Mouse (Mus musculus) left cerebral cortex, postnatal 4 days (tissue): ENCODE results near the gene Hdac2. TPM values are rescaled to one million over a fixed set of nuclear protein-coding genes. Genes with fewer than 3 reads are reported as not detected.

Experiments
- DNase-seq: peaks from one replicate; pipeline ENCODE4 v3.0.0-alpha.2; 2022
- intact Hi-C: fragments of 180-260 bp; cut with DNase I; formaldehyde crosslinking; loops from one replicate; pipeline ENCODE4 v1.15.1; 2025
- total RNA-seq, 2 experiments: library from RNA; stranded (reverse); gene quantifications; 2 replicates each; pipeline ENCODE4 v1.2.3; 2021

The Hdac2 gene
- 100 to 1,000 TPM; 205 to 222 TPM for total RNA-seq

GRCm38 (mm10) chr10:36974086-36974675 lies at the start of gene Hdac2:
Gene Hdac2 (plus strand): TSS chr10:36974544.
- intact Hi-C loops, result no loop called here
- peak; percentile 91 for DNase-seq

GRCm38 (mm10) chr10:36928212-36928611 lies 46.1 kb upstream of the Hdac2 start:
- no peak for DNase-seq
- intact Hi-C loops, result no loop called here

- intact Hi-C loops, result no loop called here
- no peak for DNase-seq
Observed at GRCm38 (mm10) chr10:36935863-36936262, 38.5 kb upstream of the Hdac2 start.

DNA sequence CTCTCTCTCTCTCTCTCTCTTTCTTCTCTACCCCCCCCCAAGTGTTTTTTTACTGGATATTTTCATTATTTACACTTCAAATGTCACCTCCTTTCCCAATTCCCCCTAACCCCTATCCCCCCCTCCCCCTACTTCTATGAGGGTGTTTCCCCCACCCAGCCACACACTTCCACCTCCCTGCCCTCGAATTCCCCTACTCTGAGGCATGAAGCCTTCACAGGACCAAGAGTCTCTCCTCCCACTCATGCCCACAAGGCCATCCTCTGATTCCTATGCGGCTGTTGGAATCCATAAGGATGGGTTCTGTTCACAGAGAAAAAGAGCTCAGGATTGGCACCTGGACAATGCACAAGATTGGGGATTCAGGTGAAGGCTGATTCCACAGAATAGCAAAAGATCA lies 38.1 kb upstream of the Hdac2 start:
- DNase-seq, result no peak
- intact Hi-C loops, result no loop called here

GRCm38 (mm10) chr10:36951742-36952141 lies 22.6 kb upstream of the Hdac2 start:
- intact Hi-C loops, result no loop called here
- DNase-seq, result no peak

- intact Hi-C loops, result no loop called here
- no peak for DNase-seq
Observed at GRCm38 (mm10) chr10:36952622-36953021, 21.7 kb upstream of the Hdac2 start.

DNA sequence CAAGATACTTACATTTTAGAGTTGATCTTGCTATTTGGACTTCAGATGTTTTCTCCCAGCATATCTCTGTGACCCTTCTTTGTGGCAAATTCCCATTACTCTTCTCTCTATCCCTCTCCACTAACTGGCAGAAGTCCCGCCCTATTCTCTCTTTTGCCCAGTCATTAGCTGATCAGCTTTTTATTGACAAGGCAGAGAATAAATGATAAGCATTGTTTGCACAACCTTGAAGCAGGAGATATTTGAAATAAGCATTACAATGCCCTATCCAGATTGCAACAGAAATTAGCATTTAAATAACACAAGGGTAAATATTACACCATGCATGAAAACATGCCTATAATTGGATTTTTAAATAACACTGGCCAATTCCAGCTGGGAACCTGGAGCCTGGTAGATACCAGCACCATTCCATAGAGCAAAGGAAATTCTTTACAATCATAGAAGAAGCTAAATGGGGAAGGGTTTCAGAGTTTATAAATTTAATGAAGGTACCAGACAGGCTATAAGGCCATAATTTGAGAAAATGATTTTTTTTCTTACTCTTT lies 14.7 kb upstream of the Hdac2 start:
- no peak for DNase-seq
- intact Hi-C loops, result no loop called here

- DNase-seq, result no peak
- intact Hi-C loops, result no loop called here
Observed at GRCm38 (mm10) chr10:36964406-36964805, 9.9 kb upstream of the Hdac2 start.

DNA sequence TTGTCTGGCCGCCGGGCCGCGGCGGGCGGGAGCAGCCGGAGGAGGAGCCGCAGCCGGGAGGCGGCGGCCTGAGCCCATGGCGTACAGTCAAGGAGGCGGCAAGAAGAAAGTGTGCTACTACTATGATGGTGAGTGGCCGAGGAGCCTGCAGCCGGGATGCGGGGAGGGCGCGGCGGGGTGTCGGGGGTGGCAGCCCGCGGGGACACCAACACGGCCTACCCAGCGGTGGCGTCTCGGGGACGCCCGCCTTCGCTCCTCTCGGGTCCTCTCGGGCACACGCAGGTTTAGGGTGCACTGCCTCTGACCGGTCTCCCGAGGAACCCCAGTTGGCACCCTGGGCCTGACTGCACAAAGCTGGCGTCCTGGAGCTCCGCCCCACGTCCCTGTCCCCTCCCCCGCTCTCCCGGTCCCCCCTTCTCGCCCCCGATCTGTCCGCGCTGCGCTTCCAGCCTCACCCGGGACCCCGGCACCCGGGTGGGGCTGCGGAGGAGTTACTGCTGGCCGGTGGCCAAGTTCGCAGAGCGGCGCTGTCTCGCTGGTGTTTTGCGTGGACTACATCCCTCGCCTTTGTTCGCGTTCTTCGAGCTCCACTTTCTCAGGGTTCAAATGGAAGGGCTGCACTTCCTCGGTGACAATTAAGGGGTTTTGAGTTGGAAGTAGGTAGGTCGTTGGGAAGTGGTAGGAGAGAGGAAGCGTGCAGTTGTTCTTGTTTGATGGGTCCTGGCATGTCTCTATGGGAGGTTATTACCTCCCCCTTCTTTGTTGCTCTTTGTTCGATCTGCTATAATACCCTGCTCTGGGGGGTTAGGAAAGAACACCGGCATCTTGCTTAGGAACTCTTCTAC lies 554 bp downstream of the Hdac2 start:
- DNase-seq, result peak; percentile 77
- intact Hi-C loops, result no loop called here

- intact Hi-C loops, result no loop called here
- DNase-seq, result no peak
Observed at GRCm38 (mm10) chr10:36981866-36982265, 7.5 kb downstream of the Hdac2 start.

DNA sequence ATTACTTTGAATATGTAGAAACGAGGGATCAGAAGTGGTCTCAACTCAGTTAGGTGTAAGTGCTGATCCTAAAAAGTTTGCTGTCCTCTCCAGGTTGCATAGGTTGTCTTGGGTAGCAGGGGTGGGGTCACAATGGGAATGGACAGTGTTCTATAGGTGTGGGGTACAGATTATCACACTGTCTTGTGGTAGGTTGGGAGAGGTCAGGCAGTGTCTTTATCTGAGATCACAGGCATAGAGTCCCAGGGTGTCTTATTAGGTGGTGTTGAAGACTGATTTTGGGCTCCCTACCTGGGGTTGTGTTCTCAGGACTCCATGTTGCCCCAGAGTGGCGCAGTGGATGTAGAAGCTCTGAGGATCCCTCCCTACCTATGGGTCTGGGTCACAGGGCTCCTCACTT lies 17.8 kb downstream of the Hdac2 start:
- DNase-seq, result no peak
- intact Hi-C loops, result no loop called here

DNA sequence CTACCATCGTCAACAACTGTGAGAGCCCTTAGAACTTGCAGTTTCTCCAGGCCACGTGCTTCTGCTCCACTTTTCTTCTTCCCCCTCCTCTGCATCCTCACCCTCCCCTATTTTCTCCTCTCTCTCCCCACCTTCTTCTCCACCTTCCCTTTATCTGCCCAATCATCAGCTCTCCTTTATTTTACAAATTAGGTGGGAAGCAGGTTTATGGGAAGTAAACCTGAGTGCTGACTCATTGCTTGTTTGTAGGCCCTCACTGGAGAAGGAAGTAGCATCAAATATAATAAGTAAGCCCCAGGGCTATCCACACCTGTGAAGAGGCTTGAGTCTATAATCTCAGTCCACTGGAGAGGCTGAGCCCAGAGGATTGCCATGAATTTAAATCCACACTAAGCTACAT lies 26.5 kb downstream of the Hdac2 start:
- intact Hi-C loops, result no loop called here
- no peak for DNase-seq

DNA sequence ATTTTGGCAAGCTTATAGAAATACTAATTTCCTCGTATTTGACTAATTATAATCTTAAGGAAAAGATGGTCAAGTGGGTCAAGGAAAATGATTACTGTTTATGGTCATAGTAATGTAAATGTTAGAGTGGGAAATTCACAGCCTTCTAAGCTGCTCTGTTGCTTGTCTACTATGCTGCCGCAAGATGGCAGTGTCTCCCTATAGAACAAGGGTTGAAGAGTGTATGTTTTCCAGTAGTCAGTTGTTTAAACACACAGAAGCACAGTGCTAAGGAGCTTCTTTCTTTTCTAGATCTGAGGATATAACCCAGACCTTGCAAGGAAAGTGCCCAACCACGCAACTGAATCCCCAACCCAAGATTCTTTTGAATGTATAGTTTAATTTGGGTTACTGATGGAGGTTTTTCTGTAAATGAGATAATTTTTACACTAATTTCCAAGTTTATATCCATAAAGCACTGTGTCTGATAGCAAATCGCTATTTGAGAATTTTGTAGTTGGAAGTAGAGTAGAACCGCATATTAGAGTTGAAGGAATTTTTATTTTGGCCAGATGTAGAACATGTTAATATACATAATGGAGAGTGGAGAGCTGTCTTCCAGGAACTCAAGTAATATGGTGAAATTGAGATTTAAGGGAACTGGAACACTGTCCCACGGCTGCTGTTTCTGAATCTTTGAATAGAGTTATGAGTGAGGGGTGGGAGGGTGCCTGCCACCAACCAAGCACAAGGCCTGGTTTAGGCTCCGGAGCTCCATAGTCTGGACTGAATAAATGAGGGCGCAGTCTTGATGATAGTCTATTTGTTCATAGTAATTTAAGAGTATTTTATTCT lies 40.1 kb downstream of the Hdac2 start:
- intact Hi-C loops, result loop anchor here (10.0 kb wide), 1 partner anchor 120 kb away; the partner anchor contains the start of gene Marcks
- DNase-seq, result peak; percentile 73

- intact Hi-C loops, result loop anchor here (10.0 kb wide), 1 partner anchor 119 kb away; the partner anchor contains the start of gene Marcks
- DNase-seq, result no peak
Observed at GRCm38 (mm10) chr10:37015729-37016128, 41.4 kb downstream of the Hdac2 start.

DNA sequence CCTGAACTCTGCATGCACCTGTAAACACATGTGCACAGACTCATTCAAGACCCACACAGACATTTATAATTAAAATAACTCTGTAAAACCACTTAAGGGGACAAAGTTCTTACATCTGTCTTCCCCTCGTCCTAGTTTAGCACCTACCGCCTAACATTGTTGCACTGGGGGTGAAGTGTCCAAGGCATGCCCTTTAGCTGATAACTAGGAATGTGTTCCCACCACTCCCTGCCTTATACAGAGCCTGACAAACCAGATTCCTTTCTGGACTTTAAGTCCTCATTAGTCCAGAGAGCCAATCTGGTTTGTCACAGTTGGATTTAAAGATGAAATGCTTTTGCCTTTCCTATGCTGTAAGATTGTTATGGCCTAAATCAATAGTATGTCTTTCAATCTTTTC lies 41.9 kb downstream of the Hdac2 start:
- intact Hi-C loops, result loop anchor here (10.0 kb wide), 1 partner anchor 119 kb away; the partner anchor contains the start of gene Marcks
- no peak for DNase-seq

DNA sequence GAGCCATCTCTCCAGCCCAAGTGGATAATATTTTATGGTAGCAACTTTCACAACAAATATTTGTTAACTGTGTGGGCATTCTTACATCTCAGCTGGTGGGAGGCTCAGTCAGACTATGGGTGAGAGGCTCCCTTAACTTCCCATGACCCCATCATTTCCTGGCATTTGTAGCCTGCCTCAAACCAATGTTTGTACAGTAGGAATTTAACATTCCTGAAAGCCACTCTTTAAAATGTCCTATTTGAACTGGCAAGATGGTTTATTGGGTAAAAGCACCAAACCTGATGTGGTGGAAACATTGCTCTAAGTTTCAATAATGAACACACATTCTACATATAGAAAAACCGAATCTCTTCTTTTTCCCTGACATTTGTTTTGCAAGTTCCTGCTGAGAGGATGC lies 50.0 kb downstream of the Hdac2 start:
- DNase-seq, result no peak
- intact Hi-C loops, result no loop called here

DNA sequence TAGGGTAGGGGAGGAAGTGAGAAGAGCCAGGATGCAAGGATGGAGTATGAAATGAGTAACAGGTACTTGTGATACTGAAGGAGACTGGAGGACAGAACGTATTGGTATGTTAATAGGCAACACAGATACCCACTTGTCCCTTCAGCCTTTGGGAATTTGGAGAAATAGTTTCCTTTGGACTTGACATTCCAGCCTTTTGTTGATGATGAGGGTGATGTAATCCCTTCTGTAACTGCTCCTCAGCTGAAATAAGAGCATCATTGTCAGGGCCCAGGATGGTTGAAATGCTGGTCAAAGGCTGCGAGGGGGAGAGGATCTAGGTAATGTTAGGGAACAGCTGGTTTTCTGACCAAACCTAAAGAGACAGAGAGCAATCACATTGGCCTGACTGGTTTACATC lies 54.3 kb downstream of the Hdac2 start:
- no peak for DNase-seq
- intact Hi-C loops, result no loop called here

DNA sequence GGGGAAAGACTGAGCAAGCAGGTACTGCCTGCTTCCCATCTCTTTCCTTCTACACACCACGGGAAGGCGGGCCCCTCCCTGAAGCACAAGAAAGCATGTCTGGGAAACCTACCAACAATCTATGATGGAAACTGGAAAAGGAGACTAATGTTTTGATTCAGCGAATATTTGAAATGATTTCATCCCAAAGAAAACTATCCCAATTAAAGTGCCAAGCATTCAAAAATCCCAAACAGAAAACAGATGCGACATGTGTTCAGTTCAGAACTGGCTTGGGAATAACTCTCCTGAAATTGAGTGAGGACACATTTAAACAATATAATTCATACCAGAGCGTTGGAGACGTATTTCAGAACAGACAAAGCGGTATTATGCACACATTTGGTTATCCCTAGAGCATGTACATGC lies 60.8 kb downstream of the Hdac2 start:
- DNase-seq, result no peak

GRCm38 (mm10) chr10:37047661-37048098 lies 73.3 kb downstream of the Hdac2 start:
- intact Hi-C loops, result no loop called here
- DNase-seq, result no peak

More for the DNA sequence above, 60.8 kb downstream of the Hdac2 start:
- intact Hi-C loops, result no loop called here
